Mouse (Mus musculus): Measurements from ENCODE around the gene Rpl18a.

The Rpl18a gene

GRCm38 (mm10) chr8:70884683-70885082, 12.5 kb downstream of the Rpl18a start:
- DNase-seq (ENCODE audit: low read depth in 1 of 2, low spot score in 2 of 2) = no peak

- DNase-seq (ENCODE audit: low read depth in 1 of 2, low spot score in 2 of 2) = no peak
These were observed 13.0 kb downstream of the Rpl18a start for GRCm38 (mm10) chr8:70884186-70884585.

GRCm38 (mm10) chr8:70880546-70880945, 16.7 kb downstream of the Rpl18a start:
- no peak for DNase-seq (ENCODE audit: low read depth in 1 of 2, low spot score in 2 of 2)

GRCm38 (mm10) chr8:70880126-70880525, 17.1 kb downstream of the Rpl18a start:
- DNase-seq (ENCODE audit: low read depth in 1 of 2, low spot score in 2 of 2) = no peak

- no peak for DNase-seq (ENCODE audit: low read depth in 1 of 2, low spot score in 2 of 2)
These were observed 17.7 kb downstream of the Rpl18a start for GRCm38 (mm10) chr8:70879500-70879899.

GRCm38 (mm10) chr8:70878178-70878577, 19.0 kb downstream of the Rpl18a start:
- DNase-seq (ENCODE audit: low read depth in 1 of 2, low spot score in 2 of 2) = no peak

- DNase-seq (ENCODE audit: low read depth in 1 of 2, low spot score in 2 of 2) = no peak
These were observed 20.8 kb downstream of the Rpl18a start for GRCm38 (mm10) chr8:70876382-70876781.

GRCm38 (mm10) chr8:70874441-70874840, 22.8 kb downstream of the Rpl18a start:
- DNase-seq (ENCODE audit: low read depth in 1 of 2, low spot score in 2 of 2) = no peak

GRCm38 (mm10) chr8:70873364-70873985, 23.7 kb downstream of the Rpl18a start, which contains the start of gene Ccdc124:
TSS of gene Ccdc124 (minus strand) at chr8:70873935.
- DNase-seq (ENCODE audit: low read depth in 1 of 2, low spot score in 2 of 2) = peak; percentile 86 to 94

- no peak for DNase-seq (ENCODE audit: low read depth in 1 of 2, low spot score in 2 of 2)
These were observed 24.4 kb downstream of the Rpl18a start for GRCm38 (mm10) chr8:70872643-70873363.

- DNase-seq (ENCODE audit: low read depth in 1 of 2, low spot score in 2 of 2) = no peak
These were observed 25.9 kb downstream of the Rpl18a start for GRCm38 (mm10) chr8:70871195-70871807.

GRCm38 (mm10) chr8:70869601-70870041, 27.6 kb downstream of the Rpl18a start:
- DNase-seq (ENCODE audit: low read depth in 1 of 2, low spot score in 2 of 2) = peak; percentile 30 to 64

- no peak for DNase-seq (ENCODE audit: low read depth in 1 of 2, low spot score in 2 of 2)
These were observed 28.0 kb downstream of the Rpl18a start for GRCm38 (mm10) chr8:70869199-70869571.

- peak in 1 of 2 experiments; percentile 50 for DNase-seq (ENCODE audit: low read depth in 1 of 2, low spot score in 2 of 2)
These were observed 28.5 kb downstream of the Rpl18a start for GRCm38 (mm10) chr8:70868559-70869198.

- no peak for DNase-seq (ENCODE audit: low read depth in 1 of 2, low spot score in 2 of 2)
These were observed 30.6 kb downstream of the Rpl18a start for GRCm38 (mm10) chr8:70866566-70866965.

- DNase-seq (ENCODE audit: low read depth in 1 of 2, low spot score in 2 of 2) = no peak
These were observed 31.2 kb downstream of the Rpl18a start for GRCm38 (mm10) chr8:70866001-70866520.

- DNase-seq (ENCODE audit: low read depth in 1 of 2, low spot score in 2 of 2) = peak; percentile 97 to 99
These were observed 31.7 kb downstream of the Rpl18a start for GRCm38 (mm10) chr8:70865350-70866000.

- DNase-seq (ENCODE audit: low read depth in 1 of 2, low spot score in 2 of 2) = no peak
These were observed 32.4 kb downstream of the Rpl18a start for GRCm38 (mm10) chr8:70864712-70865221.

- DNase-seq (ENCODE audit: low read depth in 1 of 2, low spot score in 2 of 2) = no peak
These were observed 33.1 kb downstream of the Rpl18a start for GRCm38 (mm10) chr8:70863956-70864711.
